Mouse (Mus musculus): Measurements from ENCODE around the gene Ttll1.

GRCm38 (mm10) chr15:83445908-83446307 is 64.8 kb downstream of the Ttll1 start:
- TF ChIP-seq CTCF (IDR thresholded peaks at IDR 0.05; ENCODE audit: control insufficient read depth, insufficient read depth, insufficient replicate concordance, low read depth, low read length) (no peak), POLR2A (IDR thresholded peaks at IDR 0.05; ENCODE audit: control insufficient read depth, low read depth, low read length) (no peak)
